Mouse (Mus musculus) kidney, adult 2 months (tissue): ENCODE results near the gene Crybg1.

Experiments used
- CTCF ChIP-seq: fragments of 200-500 bp; conservative IDR thresholded peaks from 2 replicates; pipeline ENCODE4 v1.5.1; 2011; ENCODE audit warnings: low read depth, mild to moderate bottlenecking, control low read depth, low read length, moderate library complexity, mixed read lengths; ENCODE audit not compliant: insufficient read depth, insufficient read length
- POLR2A ChIP-seq: fragments of 200-500 bp; IDR thresholded peaks from one replicate; pipeline ENCODE4 v1.6.1; 2011; ENCODE audit warnings: low read depth, low read length, control low read depth

GRCm38 (mm10) chr10:44157489-44157888, 8.8 kb upstream of the Crybg1 start:
- TF ChIP-seq CTCF (no peak), POLR2A (no peak)
